Mouse (Mus musculus) G1E (cell line): Measurements from ENCODE around the gene Dgkb. TPM values are rescaled to one million over a fixed set of nuclear protein-coding genes. Genes with fewer than 3 reads are reported as not detected.

Experiments
- ATAC-seq: 2 replicates; pipeline ENCODE4 v1.8.0; 2016; ENCODE audit warnings: mild to moderate bottlenecking; ENCODE audit not compliant: insufficient number of reproducible peaks, poor library complexity, low FRiP score, severe bottlenecking; ENCODE audit errors: extremely low read depth
- DNase-seq: peaks from one replicate; pipeline ENCODE4 v3.0.0; 2012; ENCODE audit warnings: low spot score
- H3K27me3 ChIP-seq: 2 replicates; pipeline ENCODE4 v1.6.1; 2012; ENCODE audit warnings: mild to moderate bottlenecking, low read length, inconsistent platforms; ENCODE audit not compliant: insufficient read depth
- H3K36me3 ChIP-seq: replicated peaks from 2 replicates; pipeline ENCODE3; 2012; ENCODE audit warnings: mild to moderate bottlenecking, inconsistent platforms
- H3K4me1 ChIP-seq: 2 replicates; pipeline ENCODE4 v1.6.1; 2012; ENCODE audit warnings: low read depth, low read length, inconsistent platforms, mixed read lengths; ENCODE audit not compliant: insufficient read depth
- H3K4me3 ChIP-seq: 2 replicates; pipeline ENCODE4 v1.5.1; 2012; ENCODE audit warnings: low read depth, mild to moderate bottlenecking, inconsistent platforms, low read length, moderate library complexity, mixed read lengths
- H3K9me3 ChIP-seq: replicated peaks from 2 replicates; pipeline ENCODE4 v1.6.1; 2012; ENCODE audit warnings: inconsistent platforms
- CTCF ChIP-seq: IDR thresholded peaks from 2 replicates; pipeline ENCODE4 v1.5.1; 2012; ENCODE audit warnings: low read depth, low read length, inconsistent platforms, mixed read lengths
- GATA1 ChIP-seq: IDR thresholded peaks from 2 replicates; pipeline ENCODE4 v1.6.1; 2012; ENCODE audit warnings: borderline replicate concordance, low read length, inconsistent platforms, mixed read lengths
- GATA2 ChIP-seq: IDR thresholded peaks from 2 replicates; pipeline ENCODE4 v1.6.1; 2012; ENCODE audit warnings: low read depth, low read length, inconsistent platforms, borderline replicate concordance
- POLR2AphosphoS5 ChIP-seq: IDR thresholded peaks from 2 replicates; pipeline ENCODE4 v1.6.1; 2012; ENCODE audit warnings: low read depth, low read length, inconsistent platforms; ENCODE audit not compliant: insufficient replicate concordance
- TAL1 ChIP-seq: conservative IDR thresholded peaks from 2 replicates; pipeline ENCODE4 v1.6.1; 2012; ENCODE audit warnings: low read depth, low read length, inconsistent platforms, mixed read lengths
- polyA plus RNA-seq: library from polyadenylated mRNA; stranded (reverse); fragments of >175 nt; gene quantifications from 2 replicates; pipeline ENCODE4 v1.2.3, GENCODE M21; 2012
- total RNA-seq, 2 experiments: library from RNA; stranded (forward) in 1 of 2; stranded (reverse) in 1 of 2; fragments of 200-1000 nt in 1 of 2; fragments of >200 nt in 1 of 2; fragmentation: Nextera tagmentation in 1 of 2; gene quantifications; 2 replicates each; pipeline ENCODE4 v1.2.3; 2014 to 2017

The Dgkb gene
- total and polyA plus RNA-seq, 3 experiments: 0.33 TPM; not detected in 2

DNA sequence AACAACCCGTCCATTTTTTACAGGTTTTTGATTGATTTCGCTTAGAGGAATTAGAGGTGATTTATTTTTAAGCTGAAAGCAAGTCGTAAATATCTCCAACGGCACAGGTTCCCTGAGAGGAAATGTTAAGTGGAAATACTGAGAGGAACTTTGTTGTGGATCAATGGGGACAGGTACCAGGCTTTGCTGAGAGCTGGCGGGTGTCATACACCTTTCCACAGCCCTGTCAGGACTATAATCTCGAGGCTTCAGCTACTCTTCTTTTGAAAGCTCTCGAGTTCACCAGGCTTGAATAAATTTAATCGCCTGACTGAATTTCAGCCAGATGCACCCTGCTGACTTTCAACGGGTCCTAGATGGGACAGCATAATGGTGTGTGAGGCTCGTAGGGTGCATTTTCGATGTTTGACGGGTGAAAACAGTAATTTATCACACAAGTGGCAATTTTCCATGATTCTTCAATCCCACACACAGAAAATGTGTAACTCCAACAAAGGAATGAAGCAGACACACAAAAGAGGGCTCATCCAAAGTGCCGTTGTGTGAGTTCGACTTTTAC, 580.3 kb downstream of the Dgkb start:
- no peaks in the 10 kb centered on the region for H3K36me3 ChIP-seq
- peaks cover 11% of the 10 kb centered on the region for H3K9me3 ChIP-seq
- TF ChIP-seq CTCF (no peak), GATA1 (no peak), POLR2AphosphoS5 (no peak), GATA2 (no peak), TAL1 (no peak)
- DNase-seq: no peak
- H3K4me1 ChIP-seq: no peaks in the 10 kb centered on the region
- no peak overlapping the region for H3K4me3 ChIP-seq
- no peaks in the 10 kb centered on the region for H3K27me3 ChIP-seq
- no peak for ATAC-seq

DNA sequence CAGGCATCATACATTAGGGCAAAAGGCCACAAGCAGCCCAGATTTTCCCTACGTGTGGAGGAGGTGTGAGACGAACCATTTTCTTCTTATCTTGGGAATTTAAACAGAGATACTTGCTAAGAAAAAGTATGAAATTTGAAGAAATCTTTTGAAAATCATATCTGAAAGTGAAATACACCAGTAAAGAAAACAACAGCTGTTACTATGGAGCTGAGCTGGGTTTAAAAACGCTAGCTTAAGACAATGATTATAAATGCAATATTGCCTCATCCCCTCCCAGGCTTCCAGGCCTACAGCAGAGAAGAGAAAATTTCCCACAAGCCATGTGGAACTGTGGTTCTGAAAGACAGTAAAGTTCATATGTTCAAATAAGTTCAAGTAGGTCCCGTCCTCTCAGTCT, 582.6 kb downstream of the Dgkb start:
- H3K4me3 ChIP-seq: no peak overlapping the region
- no peak for TF ChIP-seq TAL1
- no peak for TF ChIP-seq POLR2AphosphoS5
- no peak for TF ChIP-seq GATA2
- no peak for TF ChIP-seq GATA1
- TF ChIP-seq CTCF: no peak
- H3K36me3 ChIP-seq: no peaks in the 10 kb centered on the region
- H3K9me3 ChIP-seq: peaks cover 11% of the 10 kb centered on the region
- DNase-seq (no peak), ATAC-seq (no peak)
- H3K4me1 ChIP-seq: no peaks in the 10 kb centered on the region
- no peaks in the 10 kb centered on the region for H3K27me3 ChIP-seq

GRCm38 (mm10) chr12:38435364-38436130, 618.0 kb downstream of the Dgkb start:
- DNase-seq: no peak
- no peaks in the 10 kb centered on the region for H3K36me3 ChIP-seq

GRCm38 (mm10) chr12:38436131-38436436, 618.6 kb downstream of the Dgkb start:
- Histone ChIP-seq H3K4me3 (no peak overlapping the region), H3K27me3 (no peaks in the 10 kb centered on the region), H3K9me3 (peaks cover 4% of the 10 kb centered on the region; the same call in 1 of the 2 replicates), H3K4me1 (no peaks in the 10 kb centered on the region), H3K36me3 (no peaks in the 10 kb centered on the region)
- DNase-seq (no peak), ATAC-seq (no peak)
- TF ChIP-seq CTCF: no peak
- no peak for TF ChIP-seq POLR2AphosphoS5
- TF ChIP-seq GATA1: no peak
- TF ChIP-seq GATA2: no peak
- TF ChIP-seq TAL1: no peak

More at GRCm38 (mm10) chr12:38435364-38436130, 618.0 kb downstream of the Dgkb start:
- Histone ChIP-seq H3K9me3 (peaks cover 4% of the 10 kb centered on the region; the same call in 1 of the 2 replicates), H3K27me3 (no peaks in the 10 kb centered on the region), H3K4me3 (no peak overlapping the region), H3K4me1 (no peaks in the 10 kb centered on the region)
- TF ChIP-seq GATA1 (no peak), POLR2AphosphoS5 (no peak), GATA2 (no peak), CTCF (no peak), TAL1 (no peak)
- ATAC-seq: no peak

GRCm38 (mm10) chr12:38450323-38451087, 633.0 kb downstream of the Dgkb start:
- Histone ChIP-seq H3K4me3 (no peak overlapping the region), H3K9me3 (peaks cover 9% of the 10 kb centered on the region), H3K36me3 (no peaks in the 10 kb centered on the region), H3K27me3 (no peaks in the 10 kb centered on the region), H3K4me1 (no peaks in the 10 kb centered on the region)
- TF ChIP-seq TAL1: no peak
- no peak for TF ChIP-seq GATA2
- no peak for TF ChIP-seq CTCF
- TF ChIP-seq POLR2AphosphoS5: no peak
- no peak for TF ChIP-seq GATA1
- no peak for DNase-seq
- ATAC-seq: no peak

GRCm38 (mm10) chr12:38451677-38452076, 634.2 kb downstream of the Dgkb start:
- TF ChIP-seq GATA1: no peak
- no peak for TF ChIP-seq CTCF
- no peak for TF ChIP-seq TAL1
- no peak for TF ChIP-seq POLR2AphosphoS5
- TF ChIP-seq GATA2: no peak
- ATAC-seq: no peak
- no peak for DNase-seq
- Histone ChIP-seq H3K4me1 (no peaks in the 10 kb centered on the region), H3K9me3 (peaks cover 7% of the 10 kb centered on the region), H3K4me3 (no peak overlapping the region), H3K27me3 (no peaks in the 10 kb centered on the region), H3K36me3 (no peaks in the 10 kb centered on the region)
